Mouse (Mus musculus) kidney, embryonic 14.5 days (tissue): ENCODE measurements around the gene Serac1. TPM values are rescaled to one million over a fixed set of nuclear protein-coding genes. Genes with fewer than 3 reads are reported as not detected.

Experiments used
- ATAC-seq: fragments of 200-750 bp; cut with Nextera tagmentation; 2 replicates; pipeline ENCODE4 v1.8.0; 2017; ENCODE audit warnings: moderate number of reproducible peaks, mild to moderate bottlenecking, moderate TSS enrichment, moderate library complexity; ENCODE audit not compliant: low FRiP score, low TSS enrichment
- H3K27ac ChIP-seq: fragments of 300-500 bp; sonication (generic); 2 replicates; pipeline ENCODE4 v1.5.1; 2014; ENCODE audit warnings: low read depth, mild to moderate bottlenecking, low read length, moderate library complexity, mixed read lengths
- H3K27me3 ChIP-seq: fragments of 300-500 bp; sonication (generic); 2 replicates; pipeline ENCODE4 v1.6.1; 2014; ENCODE audit warnings: mild to moderate bottlenecking, low read length; ENCODE audit not compliant: control insufficient read depth, insufficient read depth
- H3K36me3 ChIP-seq: fragments of 300-500 bp; sonication (generic); 2 replicates; pipeline ENCODE4 v1.6.1; 2014; ENCODE audit warnings: low read length, mixed read lengths; ENCODE audit not compliant: control insufficient read depth, insufficient read depth
- H3K4me1 ChIP-seq: fragments of 300-500 bp; sonication (generic); 2 replicates; pipeline ENCODE4 v1.6.1; 2014; ENCODE audit warnings: low read length, mixed read lengths; ENCODE audit not compliant: control insufficient read depth, insufficient read depth
- H3K4me2 ChIP-seq: fragments of 300-500 bp; sonication (generic); replicated peaks from 2 replicates; pipeline ENCODE4 v1.6.1; 2014; ENCODE audit warnings: low read depth, mild to moderate bottlenecking, low read length
- H3K4me3 ChIP-seq: fragments of 300-500 bp; sonication (generic); 2 replicates; pipeline ENCODE4 v1.5.1; 2014; ENCODE audit warnings: mild to moderate bottlenecking, low read length
- H3K9ac ChIP-seq: fragments of 300-500 bp; sonication (generic); 2 replicates; pipeline ENCODE4 v1.6.1; 2014; ENCODE audit warnings: low read depth, mild to moderate bottlenecking, low read length, moderate library complexity
- H3K9me3 ChIP-seq: fragments of 300-500 bp; sonication (generic); 2 replicates; pipeline ENCODE4 v1.6.1; 2016; ENCODE audit warnings: low read length; ENCODE audit not compliant: control insufficient read depth
- WGBS: fragments of 180-500 bp; shearing (Covaris S2); extraction: QIAGEN DNeasy Blood & Tissue Kit; methylation state at CpG from one replicate; pipeline ENCODE4 v1.1.7; 2014; 5-methylcytosine and 5-hydroxymethylcytosine counted together
- polyA plus RNA-seq: library from polyadenylated mRNA; unstranded; fragments of >200 nt; fragmentation: Nextera tagmentation; extraction: Ambion mirVana; gene quantifications from 2 replicates; pipeline ENCODE4 v1.2.1, GENCODE M21; 2014

Gene Serac1
- polyA plus RNA-seq, 1 experiment from 2014 or later, result 6.6 TPM

GRCm38 (mm10) chr17:6005246-6005637 lies 74.3 kb downstream of the Serac1 start:
- H3K27ac ChIP-seq, result peak overlapping the region; percentile 84; the same call in 1 of the 2 replicates
- peak; percentile 84 for ATAC-seq
- H3K4me2 ChIP-seq, result peak overlapping the region; percentile 16; the same call in 1 of the 2 replicates
- H3K36me3 ChIP-seq, result no peaks in the 10 kb centered on the region
- no peak overlapping the region for H3K9ac ChIP-seq
- no peaks in the 10 kb centered on the region for H3K9me3 ChIP-seq
- H3K27me3 ChIP-seq, result no peaks in the 10 kb centered on the region
- H3K4me3 ChIP-seq, result no peak overlapping the region
- WGBS, result 5% methylated on average over 13 of the region's 14 CpGs
- H3K4me1 ChIP-seq, result peaks cover 17% of the 10 kb centered on the region

DNA sequence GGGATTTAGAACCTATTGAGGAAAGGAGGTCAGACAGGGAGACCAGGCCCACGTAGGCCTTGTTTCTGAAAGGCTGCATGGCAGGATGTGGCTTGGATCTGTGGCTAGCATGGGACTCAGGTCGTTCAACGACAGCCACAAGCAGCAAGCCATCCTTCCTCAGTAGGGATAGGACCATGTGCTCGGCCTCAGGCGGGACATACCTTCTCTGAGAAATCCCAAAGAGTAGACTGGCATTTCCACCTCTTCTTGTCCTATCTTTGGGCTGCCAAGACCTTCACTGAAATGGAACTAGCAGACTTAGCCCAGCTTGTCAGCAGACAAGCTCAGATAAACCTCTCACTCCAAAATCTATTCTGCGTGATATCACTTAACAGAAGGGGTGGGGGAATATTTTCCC lies 75.9 kb downstream of the Serac1 start:
- no peaks in the 10 kb centered on the region for H3K27me3 ChIP-seq
- ATAC-seq, result no peak
- H3K4me2 ChIP-seq, result no peak overlapping the region
- H3K9me3 ChIP-seq, result no peaks in the 10 kb centered on the region
- no peak overlapping the region for H3K9ac ChIP-seq
- no peaks in the 10 kb centered on the region for H3K36me3 ChIP-seq
- H3K27ac ChIP-seq, result no peak overlapping the region
- H3K4me3 ChIP-seq, result no peak overlapping the region
- H3K4me1 ChIP-seq, result peaks cover 17% of the 10 kb centered on the region
- 89% methylated on average over 6 of the region's 6 CpGs for WGBS

- 93% methylated on average over 6 of the region's 6 CpGs for WGBS
- no peak overlapping the region for H3K9ac ChIP-seq
- H3K4me3 ChIP-seq, result no peak overlapping the region
- H3K27me3 ChIP-seq, result no peaks in the 10 kb centered on the region
- peaks cover 16% of the 10 kb centered on the region for H3K4me1 ChIP-seq
- no peaks in the 10 kb centered on the region for H3K9me3 ChIP-seq
- H3K36me3 ChIP-seq, result no peaks in the 10 kb centered on the region
- H3K4me2 ChIP-seq, result no peak overlapping the region
- H3K27ac ChIP-seq, result no peak overlapping the region
- ATAC-seq, result no peak
These were observed 77.0 kb downstream of the Serac1 start for GRCm38 (mm10) chr17:6002563-6002962.

GRCm38 (mm10) chr17:6001836-6002235 lies 77.7 kb downstream of the Serac1 start:
- no peaks in the 10 kb centered on the region for H3K9me3 ChIP-seq
- peaks cover 12% of the 10 kb centered on the region for H3K4me1 ChIP-seq
- no peaks in the 10 kb centered on the region for H3K27me3 ChIP-seq
- H3K36me3 ChIP-seq, result no peaks in the 10 kb centered on the region
- no peak overlapping the region for H3K9ac ChIP-seq
- no peak overlapping the region for H3K4me3 ChIP-seq
- H3K4me2 ChIP-seq, result no peak overlapping the region
- WGBS, result 80% methylated on average over 7 of the region's 7 CpGs
- no peak for ATAC-seq
- no peak overlapping the region for H3K27ac ChIP-seq

DNA sequence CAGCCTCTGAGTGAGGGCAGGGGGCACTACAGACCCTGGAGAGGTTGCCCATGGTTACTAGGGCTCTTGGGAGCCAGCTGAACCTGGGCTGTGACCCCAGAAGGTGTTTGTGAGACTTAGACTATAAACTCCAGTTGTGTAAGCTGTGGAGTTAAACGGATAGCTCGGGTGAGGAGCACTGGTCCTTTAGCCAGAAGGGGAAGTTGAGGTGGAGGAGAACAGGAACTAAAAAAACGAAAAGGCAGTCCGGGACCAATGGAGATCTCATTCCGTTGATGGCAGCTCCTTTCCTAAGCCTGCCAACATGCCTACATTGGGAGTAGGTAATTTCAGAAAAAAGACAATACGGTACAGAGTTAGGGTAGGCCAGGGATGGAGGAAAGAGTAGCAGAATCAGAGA lies 78.2 kb downstream of the Serac1 start:
- H3K4me3 ChIP-seq, result no peak overlapping the region
- WGBS, result 82% methylated on average over 6 of the region's 6 CpGs

GRCm38 (mm10) chr17:6000864-6001319 lies 78.6 kb downstream of the Serac1 start:
- Histone ChIP-seq H3K4me3 (no peak overlapping the region), H3K9me3 (no peaks in the 10 kb centered on the region), H3K27me3 (no peaks in the 10 kb centered on the region), H3K36me3 (no peaks in the 10 kb centered on the region), H3K27ac (no peak overlapping the region), H3K9ac (no peak overlapping the region), H3K4me2 (no peak overlapping the region), H3K4me1 (peaks cover 9% of the 10 kb centered on the region)
- 83% methylated on average over 8 of the region's 8 CpGs for WGBS
- ATAC-seq, result no peak

More for the DNA sequence above, 78.2 kb downstream of the Serac1 start:
- ATAC-seq, result no peak
- Histone ChIP-seq H3K4me1 (peaks cover 12% of the 10 kb centered on the region), H3K9me3 (no peaks in the 10 kb centered on the region), H3K27me3 (no peaks in the 10 kb centered on the region), H3K9ac (no peak overlapping the region), H3K4me2 (no peak overlapping the region), H3K27ac (no peak overlapping the region), H3K36me3 (no peaks in the 10 kb centered on the region)

- no peak for ATAC-seq
- H3K27me3 ChIP-seq, result no peaks in the 10 kb centered on the region
- no peaks in the 10 kb centered on the region for H3K9me3 ChIP-seq
- H3K4me2 ChIP-seq, result no peak overlapping the region
- WGBS, result 68% methylated on average over 5 of the region's 5 CpGs
- H3K36me3 ChIP-seq, result no peaks in the 10 kb centered on the region
- H3K4me3 ChIP-seq, result no peak overlapping the region
- H3K4me1 ChIP-seq, result no peaks in the 10 kb centered on the region
- no peak overlapping the region for H3K9ac ChIP-seq
- H3K27ac ChIP-seq, result no peak overlapping the region
These were observed 80.5 kb downstream of the Serac1 start for GRCm38 (mm10) chr17:5999039-5999543.

- no peak overlapping the region for H3K27ac ChIP-seq
- H3K9ac ChIP-seq, result no peak overlapping the region
- no peaks in the 10 kb centered on the region for H3K27me3 ChIP-seq
- no peak for ATAC-seq
- H3K4me1 ChIP-seq, result no peaks in the 10 kb centered on the region
- H3K36me3 ChIP-seq, result no peaks in the 10 kb centered on the region
- no peaks in the 10 kb centered on the region for H3K9me3 ChIP-seq
- no peak overlapping the region for H3K4me2 ChIP-seq
- H3K4me3 ChIP-seq, result no peak overlapping the region
These were observed 81.4 kb downstream of the Serac1 start for GRCm38 (mm10) chr17:5998235-5998500.

GRCm38 (mm10) chr17:5997380-5998234 lies 81.9 kb downstream of the Serac1 start:
- no peaks in the 10 kb centered on the region for H3K4me1 ChIP-seq
- H3K9ac ChIP-seq, result no peak overlapping the region
- no peaks in the 10 kb centered on the region for H3K9me3 ChIP-seq
- no peak for ATAC-seq
- H3K27me3 ChIP-seq, result no peaks in the 10 kb centered on the region
- no peak overlapping the region for H3K4me2 ChIP-seq
- H3K36me3 ChIP-seq, result no peaks in the 10 kb centered on the region
- 64% methylated on average over 16 of the region's 16 CpGs for WGBS
- no peak overlapping the region for H3K4me3 ChIP-seq
- H3K27ac ChIP-seq, result no peak overlapping the region
